Mouse (Mus musculus) MN1 (cell line): ENCODE measurements around the gene Reg4.

ENCODE experiments used
- DNase-seq: peaks from one replicate; pipeline ENCODE4 v3.0.0-alpha.2; 2016; ENCODE audit warnings: low spot score

Gene Reg4

GRCm38 (mm10) chr3:98221856-98222255 is at the start of gene Reg4:
TSS of gene Reg4 (plus strand) at chr3:98222156.
- DNase-seq = no peak

DNA sequence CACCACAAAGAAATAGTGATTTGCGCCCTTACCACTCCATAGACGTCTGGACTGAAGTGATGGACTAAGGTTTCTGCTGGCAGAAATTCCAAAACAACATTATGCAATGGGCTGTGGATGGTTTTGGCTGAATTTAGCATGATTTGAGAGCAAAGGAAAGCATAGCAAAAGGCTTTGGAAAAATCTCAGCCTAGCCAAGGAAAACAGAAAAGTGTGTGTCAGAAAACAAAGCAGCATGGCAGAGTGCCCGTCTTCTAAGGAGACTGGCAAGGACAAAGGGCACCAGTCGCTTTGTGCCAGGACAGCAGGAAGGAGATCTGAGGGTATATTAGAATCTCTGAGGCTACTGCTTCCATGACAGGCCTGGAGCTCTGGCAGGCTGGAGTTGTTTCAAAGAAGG is 43.6 kb upstream of the Reg4 start:
- DNase-seq = no peak

GRCm38 (mm10) chr3:98180805-98181204 is 41.2 kb upstream of the Reg4 start:
- peak; percentile 26 for DNase-seq

GRCm38 (mm10) chr3:98185163-98185714 is 36.7 kb upstream of the Reg4 start:
- DNase-seq = no peak

DNA sequence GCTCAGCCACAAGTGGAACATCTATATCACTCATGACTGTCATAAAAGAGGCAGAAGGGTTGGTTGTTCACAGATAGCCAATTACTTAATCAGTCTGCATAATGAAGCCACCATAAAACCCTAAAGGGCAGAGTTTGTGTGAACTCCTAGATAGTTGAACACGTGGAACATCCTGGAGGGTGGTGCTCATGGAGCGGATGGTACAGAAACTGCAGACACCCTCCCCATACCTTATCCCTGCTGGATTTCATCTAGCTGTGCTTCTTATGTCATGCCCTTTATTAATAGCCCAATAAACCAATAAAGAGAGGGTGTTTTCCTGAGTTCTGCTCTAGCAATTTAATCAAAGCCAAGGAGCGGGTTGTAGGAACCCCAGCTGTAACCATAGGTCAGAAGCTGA is 34.2 kb upstream of the Reg4 start:
- DNase-seq = no peak

GRCm38 (mm10) chr3:98197711-98198532 is 24.0 kb upstream of the Reg4 start:
- DNase-seq = no peak

GRCm38 (mm10) chr3:98199747-98200146 is 22.2 kb upstream of the Reg4 start:
- no peak for DNase-seq

DNA sequence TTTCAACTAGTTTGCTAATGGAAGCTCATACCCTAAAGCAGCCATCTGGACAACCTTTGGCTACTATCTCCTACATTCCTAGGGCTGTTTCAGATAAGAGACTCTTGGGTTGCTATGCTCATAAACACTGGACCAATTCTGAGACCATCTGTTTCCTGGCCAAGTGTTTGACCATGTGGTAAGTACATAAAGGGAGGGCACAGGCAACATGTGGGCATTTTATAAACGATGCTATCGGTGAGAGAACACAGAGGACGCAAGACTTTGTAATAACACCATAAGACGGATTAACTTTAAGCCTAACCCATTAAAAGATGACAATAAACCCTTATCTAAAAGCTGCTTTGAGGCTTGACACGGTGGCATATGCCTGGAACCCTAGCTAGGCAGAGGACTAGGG is 18.7 kb upstream of the Reg4 start:
- no peak for DNase-seq

DNA sequence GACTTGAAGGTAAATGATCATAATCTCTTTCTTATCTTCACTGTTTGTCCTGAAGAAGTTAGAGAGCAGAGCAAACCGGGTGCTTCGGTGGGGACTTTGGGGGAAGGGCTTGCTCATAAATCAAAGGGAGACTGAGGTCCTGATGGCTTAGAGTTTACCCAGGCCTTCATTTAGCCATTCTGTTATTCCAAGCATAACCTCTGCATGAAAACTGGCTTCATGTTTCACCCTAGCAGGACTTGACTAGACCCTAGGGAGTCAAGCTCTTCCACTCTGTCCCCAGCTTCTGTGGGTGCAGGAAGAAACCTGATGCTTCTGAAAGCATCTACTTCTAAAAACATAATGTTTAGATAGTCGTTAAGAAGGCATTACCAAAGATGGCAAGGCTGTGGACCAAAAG is 15.0 kb upstream of the Reg4 start:
- no peak for DNase-seq

DNA sequence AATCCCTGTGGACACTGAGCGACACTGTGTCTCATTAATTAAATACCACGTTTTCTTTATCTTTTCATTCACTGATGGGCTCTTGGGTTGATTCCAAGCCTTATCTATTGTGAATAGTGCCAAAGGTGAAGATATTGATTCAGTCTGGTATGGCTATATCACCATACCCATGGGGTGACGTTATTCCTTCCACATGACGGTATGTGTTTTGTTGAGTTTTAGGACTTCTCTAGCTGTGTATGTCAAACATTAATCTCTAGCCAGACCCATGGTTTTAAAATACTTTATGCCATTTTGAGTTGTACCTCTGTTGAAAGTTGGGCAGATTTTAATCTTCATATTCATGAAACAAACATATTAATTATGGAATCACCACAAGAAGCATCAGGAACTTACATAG is 12.8 kb upstream of the Reg4 start:
- no peak for DNase-seq

DNA sequence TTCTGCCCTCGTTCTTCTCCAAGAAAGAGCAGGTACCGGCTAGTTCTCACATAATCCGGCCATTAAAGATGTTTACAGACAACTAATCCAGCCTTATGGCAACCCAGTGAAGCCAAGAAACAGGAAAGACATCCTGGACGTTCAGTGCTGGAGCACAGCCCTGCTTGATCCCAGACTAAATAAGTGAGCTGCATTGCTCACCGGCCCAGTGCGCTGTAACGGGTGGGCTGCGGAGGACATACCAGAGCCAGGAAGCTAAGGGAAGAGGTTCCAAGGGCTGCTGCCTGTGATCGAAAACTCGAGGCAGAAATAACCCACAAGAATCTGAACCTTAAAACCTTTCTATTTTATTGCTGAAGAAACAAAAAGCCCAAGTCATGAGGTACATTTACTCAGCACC is 11.1 kb upstream of the Reg4 start:
- no peak for DNase-seq

DNA sequence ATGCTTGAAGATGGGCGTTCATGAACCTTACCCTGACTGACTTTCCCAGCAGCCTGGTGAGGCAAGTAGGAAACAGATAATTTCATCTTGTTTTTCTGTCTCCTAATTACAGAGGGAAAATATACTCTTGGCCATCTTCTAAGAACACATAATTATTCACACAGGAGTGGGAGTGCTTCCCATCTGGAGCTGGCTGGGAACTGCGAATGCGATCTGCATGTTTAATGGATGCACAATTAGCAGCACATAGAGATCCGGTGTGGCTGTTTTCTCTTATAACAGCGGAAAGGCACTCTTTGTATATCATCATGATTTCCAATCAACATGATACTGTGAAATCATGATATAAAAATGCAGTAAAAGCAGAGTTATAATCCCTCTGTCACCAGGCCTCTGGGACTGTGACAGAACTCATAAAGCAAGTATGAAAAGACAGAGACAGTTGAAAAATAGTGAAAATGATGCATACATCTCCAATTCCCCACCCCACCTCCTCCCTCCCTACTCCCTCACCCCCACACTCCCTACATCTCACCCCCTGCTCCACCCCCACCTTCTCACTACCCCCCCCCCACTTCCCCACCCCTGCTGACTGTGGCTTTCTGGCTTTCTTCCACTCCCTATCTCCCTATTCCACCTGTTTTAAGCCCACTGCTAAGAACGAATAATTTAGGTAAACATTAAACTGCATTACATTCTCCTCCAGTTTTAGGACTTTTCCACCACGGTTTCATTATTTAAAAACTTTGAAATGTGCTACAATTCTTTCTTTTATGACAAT is 10.5 kb upstream of the Reg4 start:
- no peak for DNase-seq

- no peak for DNase-seq
Observed at GRCm38 (mm10) chr3:98216296-98216695, 5.7 kb upstream of the Reg4 start.

- no peak for DNase-seq
Observed at GRCm38 (mm10) chr3:98223263-98223662, 1.3 kb downstream of the Reg4 start.

DNA sequence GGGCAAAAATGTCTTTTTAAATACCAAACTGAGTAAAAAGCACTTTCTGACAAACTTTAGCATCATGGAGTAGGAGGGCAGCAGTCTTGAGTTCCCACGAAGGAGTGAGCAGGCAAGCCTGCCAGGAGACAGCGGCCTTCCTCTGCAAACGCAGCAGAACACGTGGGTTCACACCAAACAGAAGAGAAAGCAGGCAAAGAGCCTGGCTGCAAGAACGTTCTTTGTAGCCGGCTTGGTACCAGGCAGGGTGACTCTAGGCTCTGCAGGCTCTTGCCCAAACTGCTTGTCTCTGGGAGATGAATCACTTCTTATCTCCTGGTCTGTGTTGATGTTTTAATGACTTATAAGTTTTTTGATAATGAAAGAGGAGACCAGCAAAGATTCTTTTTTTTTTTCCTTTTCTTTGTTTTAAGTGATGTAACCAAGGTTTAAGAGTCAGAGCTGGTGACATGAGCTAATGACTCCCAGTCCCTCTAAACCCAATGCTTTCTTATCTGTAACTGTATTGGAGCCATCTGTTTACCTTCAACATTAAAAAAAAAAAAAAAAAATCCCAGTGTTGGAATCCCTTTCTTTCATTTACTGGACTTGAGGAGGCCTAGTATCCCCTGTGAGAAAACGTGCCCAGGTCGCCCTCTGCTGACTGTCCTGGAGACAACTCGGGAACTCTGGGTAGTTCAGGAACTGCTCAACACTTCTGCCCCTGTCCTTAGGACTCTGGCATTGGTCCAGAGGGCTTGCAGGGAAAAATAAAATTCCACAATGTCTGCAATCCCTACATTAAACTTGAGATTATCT is 2.0 kb downstream of the Reg4 start:
- DNase-seq = peak; percentile 87

- no peak for DNase-seq
Observed at GRCm38 (mm10) chr3:98224975-98225374, 3.0 kb downstream of the Reg4 start.

- no peak for DNase-seq
Observed at GRCm38 (mm10) chr3:98225746-98226145, 3.8 kb downstream of the Reg4 start.

- DNase-seq = peak; percentile 71
Observed at GRCm38 (mm10) chr3:98226988-98227610, 5.1 kb downstream of the Reg4 start.

DNA sequence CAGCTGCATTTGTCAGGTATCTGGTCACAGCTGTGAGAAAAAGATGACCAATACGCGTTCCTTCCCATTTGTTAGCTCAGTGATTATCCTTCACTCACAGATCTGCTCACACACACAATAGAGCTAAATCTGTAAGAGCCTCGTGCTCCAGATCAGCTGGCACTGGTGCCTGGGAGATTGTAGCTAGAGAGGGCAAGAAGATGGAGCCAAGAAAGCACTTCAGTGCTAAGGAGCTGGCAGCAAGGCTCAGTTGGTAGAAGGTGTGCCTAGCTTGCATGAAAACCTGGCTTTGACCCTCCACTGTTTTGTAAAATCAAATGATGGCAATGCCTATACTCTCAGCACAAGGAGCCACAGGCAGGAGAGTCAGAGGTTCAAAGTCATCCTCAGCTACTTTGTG is 5.8 kb downstream of the Reg4 start:
- no peak for DNase-seq

DNA sequence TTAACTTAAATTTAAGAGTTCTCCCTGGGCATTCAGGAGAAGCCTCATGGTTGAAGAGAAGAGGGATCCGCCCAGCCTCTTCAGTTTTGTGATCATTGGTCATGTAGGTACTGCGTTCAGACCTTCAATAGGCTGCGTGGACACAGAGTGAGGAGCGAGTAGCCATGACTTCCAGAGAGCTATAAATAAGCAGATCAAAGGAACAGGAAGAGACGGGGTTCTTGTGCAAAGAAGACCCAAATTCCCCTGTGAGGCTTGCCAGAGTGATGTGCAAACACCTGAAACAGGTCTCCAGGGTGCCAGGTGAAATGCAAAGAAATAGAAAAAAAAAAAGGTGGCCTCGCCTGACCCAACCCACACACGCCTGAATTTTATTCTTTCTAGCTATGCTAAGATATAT is 8.0 kb downstream of the Reg4 start:
- no peak for DNase-seq

GRCm38 (mm10) chr3:98233504-98233903 is 11.5 kb downstream of the Reg4 start:
- no peak for DNase-seq

DNA sequence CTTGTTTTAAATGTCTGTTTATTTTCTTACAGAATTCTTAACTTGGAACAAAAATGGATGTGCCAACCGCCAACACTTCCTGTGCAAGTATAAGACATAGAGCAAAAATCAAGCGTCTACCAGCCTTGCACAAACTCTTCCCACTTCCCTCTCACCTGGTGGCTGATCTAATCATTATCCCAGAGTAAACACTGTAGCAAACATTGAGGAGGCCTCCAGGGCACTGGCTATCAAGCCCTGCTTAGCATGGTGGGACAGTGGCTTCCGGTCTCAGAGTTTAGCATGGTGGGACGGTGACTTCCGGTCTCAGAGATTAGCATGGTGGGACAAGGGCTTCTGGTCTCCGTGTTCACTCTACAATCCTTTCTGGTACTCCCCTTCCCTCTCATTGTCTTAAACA is 14.3 kb downstream of the Reg4 start:
- DNase-seq = no peak
